Mouse (Mus musculus) neutrophil, adult 59 days (primary cell): ENCODE results near the gene Hax1. TPM values are rescaled to one million over a fixed set of nuclear protein-coding genes. Genes with fewer than 3 reads are reported as not detected.

ENCODE experiments used
- total RNA-seq, 2 experiments: library from RNA; stranded (reverse); gene quantifications; 1 replicate in 1 of 2; 2 replicates in 1 of 2; pipeline ENCODE4 v1.2.4; 2023

Hax1 gene
- 10 to 100 TPM; 37.6 to 45.4 TPM for total RNA-seq

GRCm38 (mm10) chr3:89998612-89999054 is at the start of gene Hax1:
Hax1 (minus strand) TSS chr3:89998780.

GRCm38 (mm10) chr3:89963221-89963763 is 35.3 kb downstream of the Hax1 start, which contains the start of gene Atp8b2:
Atp8b2 (minus strand) TSS chr3:89963508.

Other genes with a start within 250 kb of the Hax1 start
- gene Chrnb2, start 234.1 kb downstream of the Hax1 start, total RNA-seq: under 1 TPM; 0.29 to 0.53 TPM
- gene Ube2q1, start 225.2 kb downstream of the Hax1 start, total RNA-seq: 10 to 100 TPM; 67.4 to 73.1 TPM
- gene She, start 167.4 kb downstream of the Hax1 start, total RNA-seq: under 1 TPM; 0.09 TPM
- 100 to 1,000 TPM; 113 to 137 TPM for gene Il6ra, start 85.6 kb downstream of the Hax1 start, total RNA-seq
- gene Atp8b2, start 35.3 kb downstream of the Hax1 start, total RNA-seq: 10 to 100 TPM; 12.7 to 13.2 TPM
- gene 4933434E20Rik, start 52.9 kb upstream of the Hax1 start, total RNA-seq: 10 to 100 TPM; 47.6 to 50.8 TPM
- gene Ubap2l, start 53.8 kb upstream of the Hax1 start, total RNA-seq: 100 to 1,000 TPM; 127 to 154 TPM
- 100 to 1,000 TPM; 808 to 885 TPM for gene Tpm3, start 73.9 kb upstream of the Hax1 start, total RNA-seq
- gene Nup210l, start 105.4 kb upstream of the Hax1 start, total RNA-seq: under 1 TPM; 0.77 to 0.84 TPM
- gene Rps27, start 214.9 kb upstream of the Hax1 start, total RNA-seq: 1,000 to 10,000 TPM; 1,765 to 1,918 TPM
- 1 to 10 TPM; 2.3 to 3.9 TPM for gene Rab13, start 214.9 kb upstream of the Hax1 start, total RNA-seq
- 10 to 100 TPM; 27.6 to 30.9 TPM for gene Jtb, start 232.8 kb upstream of the Hax1 start, total RNA-seq
- not detected for gene Creb3l4, start 244.7 kb upstream of the Hax1 start, total RNA-seq
- gene Slc39a1, start 249.4 kb upstream of the Hax1 start, total RNA-seq: 10 to 100 TPM; 21.0 to 22.9 TPM